Mouse (Mus musculus): Measurements from ENCODE around the gene Tmem164.

DNA sequence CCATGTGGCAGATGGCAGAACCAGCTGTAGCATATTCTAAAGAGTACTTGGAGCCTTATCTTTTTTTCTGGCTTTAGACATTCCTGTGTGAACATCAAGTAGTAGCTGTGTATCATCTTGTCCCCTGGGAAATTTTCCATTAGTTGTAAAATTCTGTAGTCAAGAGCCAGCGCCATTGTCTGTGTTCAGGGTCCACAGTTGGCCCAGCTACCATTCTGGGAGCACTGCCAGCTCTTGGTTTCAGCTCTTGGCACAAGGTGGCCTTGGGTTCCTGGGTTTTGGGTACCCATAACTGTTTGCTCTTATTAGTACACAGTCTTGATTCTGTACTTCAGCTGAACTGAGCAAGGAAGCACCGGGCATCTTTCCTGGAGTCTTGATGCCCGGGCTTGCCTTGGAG lies 123.4 kb downstream of the Tmem164 start:
- TF ChIP-seq EP300 (optimal IDR thresholded peaks at IDR 0.05) (no peak), CTCF (IDR thresholded peaks at IDR 0.05; ENCODE audit: low read depth) (no peak)

Measured in stomach, postnatal 0 days (tissue).